Mouse (Mus musculus) kidney, adult 2 months (tissue): ENCODE measurements around the gene Pde3a.

Experiments used
- CTCF ChIP-seq: fragments of 200-500 bp; conservative IDR thresholded peaks from 2 replicates; pipeline ENCODE4 v1.5.1; 2011; ENCODE audit warnings: low read depth, mild to moderate bottlenecking, control low read depth, low read length, moderate library complexity, mixed read lengths; ENCODE audit not compliant: insufficient read depth, insufficient read length
- POLR2A ChIP-seq: fragments of 200-500 bp; IDR thresholded peaks from one replicate; pipeline ENCODE4 v1.6.1; 2011; ENCODE audit warnings: low read depth, low read length, control low read depth

GRCm38 (mm10) chr6:141227658-141228005, 21.4 kb upstream of the Pde3a start:
- TF ChIP-seq CTCF (no peak), POLR2A (no peak)
